Mouse (Mus musculus) midbrain, embryonic 10.5 days (tissue): ENCODE measurements around the gene Slc25a34. TPM values are rescaled to one million over a fixed set of nuclear protein-coding genes. Genes with fewer than 3 reads are reported as not detected.
A peak's percentile ranks its signal among the peaks of the same experiment; 100 is the strongest.

ENCODE experiments used
- DNase-seq: peaks from one replicate; pipeline ENCODE4 v3.0.0-alpha.2; 2017; ENCODE audit warnings: low spot score
- H3K27ac ChIP-seq: fragments of 300-500 bp; sonication (generic); replicated peaks from 2 replicates; pipeline ENCODE4 v1.5.1; 2016; ENCODE audit warnings: mild to moderate bottlenecking
- H3K27me3 ChIP-seq: fragments of 300-500 bp; sonication (generic); 2 replicates; pipeline ENCODE4 v1.6.1; 2016; ENCODE audit warnings: low read depth, mild to moderate bottlenecking; ENCODE audit not compliant: poor library complexity, severe bottlenecking
- H3K36me3 ChIP-seq: fragments of 300-500 bp; sonication (generic); 2 replicates; pipeline ENCODE4 v1.6.1; 2016; ENCODE audit warnings: mild to moderate bottlenecking, moderate library complexity
- H3K4me1 ChIP-seq: fragments of 300-500 bp; sonication (generic); 2 replicates; pipeline ENCODE4 v1.6.1; 2016
- H3K4me3 ChIP-seq: fragments of 300-500 bp; sonication (generic); 2 replicates; pipeline ENCODE4 v1.5.1; 2016; ENCODE audit warnings: mild to moderate bottlenecking, moderate library complexity
- H3K9me3 ChIP-seq: fragments of 300-500 bp; sonication (generic); replicated peaks from 2 replicates; pipeline ENCODE4 v1.6.1; 2016; ENCODE audit warnings: mild to moderate bottlenecking
- WGBS: fragments of 180-500 bp; shearing (Covaris S2); methylation state at CpG from one replicate; pipeline ENCODE4 v1.1.7; 2016; 5-methylcytosine and 5-hydroxymethylcytosine counted together
- polyA plus RNA-seq: library from polyadenylated mRNA; unstranded; fragments of >200 nt; fragmentation: Nextera tagmentation; extraction: Ambion mirVana; gene quantifications from 2 replicates; pipeline ENCODE4 v1.2.1, GENCODE M21; 2016

Slc25a34 gene
- polyA plus RNA-seq: 0.05 TPM in 1 of 2 replicates, not detected in the other

- Histone ChIP-seq H3K4me1 (peaks cover 17% of the 10 kb centered on the region; the same call in 1 of the 2 replicates), H3K27ac (peak within 1 kb of the TSS; percentile 43; the same call in 1 of the 2 replicates)
- WGBS: 61% methylated on average over 1 of the region's 1 CpGs
These were observed at the start of gene Slc25a34 for GRCm38 (mm10) chr4:141623666-141624065. TSS of gene Slc25a34 (minus strand) at chr4:141623821.

GRCm38 (mm10) chr4:141672325-141672724 lies 48.7 kb upstream of the Slc25a34 start:
- Histone ChIP-seq H3K4me1 (no peaks in the 10 kb centered on the region), H3K4me3 (no peak overlapping the region), H3K9me3 (no peaks in the 10 kb centered on the region), H3K36me3 (no peaks in the 10 kb centered on the region), H3K27ac (no peak overlapping the region), H3K27me3 (no peaks in the 10 kb centered on the region)
- whole genome bisulfite sequencing: 79% methylated on average over 13 of the region's 13 CpGs
- no peak for DNase-seq

More at GRCm38 (mm10) chr4:141623666-141624065, at the start of gene Slc25a34:
- no peak within 1 kb of the TSS for H3K4me3 ChIP-seq
- peak; percentile 30 for DNase-seq
- H3K9me3 ChIP-seq: no peaks in the 10 kb centered on the region
- H3K27me3 ChIP-seq: no peaks in the 10 kb centered on the region
- peaks cover 38% of the 10 kb centered on the region for H3K36me3 ChIP-seq

- DNase-seq: no peak
- 89% methylated on average over 4 of the region's 4 CpGs for WGBS
- H3K4me1 ChIP-seq: no peaks in the 10 kb centered on the region
- H3K27me3 ChIP-seq: no peaks in the 10 kb centered on the region
- H3K27ac ChIP-seq: no peak overlapping the region
- H3K4me3 ChIP-seq: no peak overlapping the region
- no peaks in the 10 kb centered on the region for H3K9me3 ChIP-seq
- H3K36me3 ChIP-seq: no peaks in the 10 kb centered on the region
These were observed 47.8 kb upstream of the Slc25a34 start for GRCm38 (mm10) chr4:141671389-141671788.

GRCm38 (mm10) chr4:141669898-141670712 lies 46.5 kb upstream of the Slc25a34 start:
- Histone ChIP-seq H3K27me3 (no peaks in the 10 kb centered on the region), H3K4me3 (no peak overlapping the region), H3K36me3 (no peaks in the 10 kb centered on the region), H3K4me1 (peaks cover under 1% of the 10 kb centered on the region; the same call in 1 of the 2 replicates), H3K9me3 (no peaks in the 10 kb centered on the region), H3K27ac (no peak overlapping the region)
- WGBS: 93% methylated on average over 18 of the region's 18 CpGs
- DNase-seq: no peak

GRCm38 (mm10) chr4:141664799-141665198 lies 41.2 kb upstream of the Slc25a34 start, which contains the start of gene Plekhm2:
TSS of gene Plekhm2 (minus strand) at chr4:141664899.
- Histone ChIP-seq H3K36me3 (peaks cover 18% of the 10 kb centered on the region), H3K27me3 (no peaks in the 10 kb centered on the region), H3K4me3 (peak within 1 kb of the TSS; percentile 86), H3K9me3 (no peaks in the 10 kb centered on the region), H3K4me1 (peaks cover 22% of the 10 kb centered on the region), H3K27ac (peak within 1 kb of the TSS; percentile 91)
- 68% methylated on average over 8 of the region's 8 CpGs for WGBS
- DNase-seq: no peak

- Histone ChIP-seq H3K4me1 (peaks cover 22% of the 10 kb centered on the region), H3K36me3 (peaks cover 22% of the 10 kb centered on the region), H3K9me3 (no peaks in the 10 kb centered on the region), H3K4me3 (peak overlapping the region; percentile 86), H3K27me3 (no peaks in the 10 kb centered on the region), H3K27ac (peak overlapping the region; percentile 91)
- peak; percentile 69 for DNase-seq
- WGBS: 3% methylated on average over 60 of the region's 60 CpGs
These were observed 40.6 kb upstream of the Slc25a34 start for GRCm38 (mm10) chr4:141664011-141664745.

- H3K27ac ChIP-seq: peak overlapping the region; percentile 91
- H3K4me1 ChIP-seq: peaks cover 22% of the 10 kb centered on the region
- H3K36me3 ChIP-seq: peaks cover 29% of the 10 kb centered on the region
- H3K9me3 ChIP-seq: no peaks in the 10 kb centered on the region
- peak; percentile 60 for DNase-seq
- peak overlapping the region; percentile 86 for H3K4me3 ChIP-seq
- no peaks in the 10 kb centered on the region for H3K27me3 ChIP-seq
- 6% methylated on average over 46 of the region's 47 CpGs for WGBS
These were observed 39.7 kb upstream of the Slc25a34 start for GRCm38 (mm10) chr4:141663122-141663931.

DNA sequence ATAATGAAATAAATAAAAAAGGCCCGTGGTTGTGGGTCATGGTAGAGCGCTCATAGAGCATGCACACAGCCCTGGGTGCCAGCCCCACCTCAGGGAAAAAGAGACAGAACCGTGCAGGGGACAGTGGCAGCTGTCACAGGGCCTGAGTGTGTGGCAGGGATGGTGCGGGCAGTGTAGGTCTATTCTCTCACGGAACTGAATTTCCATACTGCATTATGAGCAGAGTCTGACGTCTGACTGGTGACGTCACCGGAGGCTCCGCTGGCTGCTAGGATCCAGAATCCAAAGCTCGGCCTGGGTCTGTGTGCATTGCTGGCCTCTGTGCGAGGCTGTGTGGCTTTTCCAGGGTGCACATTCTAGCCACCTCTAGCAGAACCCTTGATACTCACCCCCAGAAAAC lies 37.3 kb upstream of the Slc25a34 start:
- H3K36me3 ChIP-seq: peaks cover 44% of the 10 kb centered on the region
- WGBS: 90% methylated on average over 11 of the region's 11 CpGs

DNA sequence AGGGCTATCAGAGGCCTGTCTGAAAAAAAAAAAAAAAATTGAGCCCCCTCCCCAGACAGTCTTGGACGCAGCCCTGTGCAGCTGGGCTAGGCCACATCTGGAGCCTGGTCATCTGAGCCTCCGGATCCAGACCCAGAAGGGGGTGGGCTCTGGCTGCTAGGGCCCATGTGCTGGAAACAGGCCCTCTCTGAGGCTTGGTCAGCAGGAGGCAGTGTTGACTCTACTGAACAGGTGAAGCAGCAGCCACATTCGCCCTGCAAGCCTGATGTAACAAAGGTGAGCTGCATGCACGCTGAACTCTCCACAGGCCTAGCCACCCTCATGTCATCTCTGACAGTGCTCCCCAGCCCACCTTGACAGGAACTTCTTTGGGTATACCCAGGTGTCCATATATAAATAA lies 36.1 kb upstream of the Slc25a34 start:
- no peaks in the 10 kb centered on the region for H3K27me3 ChIP-seq
- 78% methylated on average over 4 of the region's 4 CpGs for WGBS
- no peak overlapping the region for H3K4me3 ChIP-seq
- no peaks in the 10 kb centered on the region for H3K9me3 ChIP-seq
- DNase-seq: no peak
- H3K4me1 ChIP-seq: peaks cover 25% of the 10 kb centered on the region
- no peak overlapping the region for H3K27ac ChIP-seq
- peaks cover 53% of the 10 kb centered on the region for H3K36me3 ChIP-seq

More for the DNA sequence above, 37.3 kb upstream of the Slc25a34 start:
- H3K9me3 ChIP-seq: no peaks in the 10 kb centered on the region
- peaks cover 29% of the 10 kb centered on the region for H3K4me1 ChIP-seq
- no peak overlapping the region for H3K4me3 ChIP-seq
- H3K27me3 ChIP-seq: no peaks in the 10 kb centered on the region
- no peak for DNase-seq
- H3K27ac ChIP-seq: no peak overlapping the region

DNA sequence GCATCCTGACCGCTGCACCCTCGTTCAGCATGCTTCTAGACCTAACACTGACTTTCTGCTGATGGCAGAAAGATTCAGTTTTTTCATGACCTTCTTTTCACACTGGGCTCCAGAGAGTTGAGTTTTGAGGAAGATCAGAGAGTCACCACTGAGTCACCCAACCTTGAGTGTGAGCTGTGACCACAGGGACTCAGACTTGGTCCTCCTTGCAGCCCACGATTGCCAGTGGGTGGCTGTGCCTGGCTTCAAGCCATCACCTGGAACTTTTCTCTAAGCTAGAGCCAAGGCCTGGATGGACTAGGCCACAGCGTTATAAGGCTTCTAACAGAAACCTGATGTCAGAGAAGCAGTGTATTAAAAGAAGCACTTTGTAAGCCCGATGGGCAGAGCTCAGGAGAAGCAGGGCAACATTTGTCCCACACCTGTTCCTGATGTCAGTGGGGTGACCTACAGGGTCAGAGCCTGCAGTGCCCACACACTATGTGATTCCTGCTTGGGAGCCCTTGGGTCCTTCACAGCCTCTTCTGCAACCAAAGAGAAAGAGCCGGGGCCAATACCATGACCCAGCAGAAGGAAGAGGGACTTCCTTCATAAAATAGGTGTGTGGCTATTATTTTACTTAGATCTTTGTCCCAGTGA lies 35.3 kb upstream of the Slc25a34 start:
- Histone ChIP-seq H3K27me3 (no peaks in the 10 kb centered on the region), H3K27ac (no peak overlapping the region), H3K36me3 (peaks cover 58% of the 10 kb centered on the region), H3K9me3 (no peaks in the 10 kb centered on the region), H3K4me1 (peaks cover 18% of the 10 kb centered on the region), H3K4me3 (no peak overlapping the region)
- WGBS: 93% methylated on average over 6 of the region's 6 CpGs
- no peak for DNase-seq

GRCm38 (mm10) chr4:141656932-141657331 lies 33.3 kb upstream of the Slc25a34 start:
- Histone ChIP-seq H3K27me3 (no peaks in the 10 kb centered on the region), H3K9me3 (no peaks in the 10 kb centered on the region), H3K36me3 (peaks cover 71% of the 10 kb centered on the region), H3K4me3 (no peak overlapping the region), H3K4me1 (0 out of 2 replicates have a peak, but pooled peaks cover 8% of the 10 kb centered on the region), H3K27ac (0 out of 2 replicates have a peak overlapping the region, but pooled peaks have one; percentile 28)
- DNase-seq: no peak
- 89% methylated on average over 8 of the region's 8 CpGs for WGBS
